Mouse (Mus musculus): ENCODE results near the gene Gpr62. TPM values are rescaled to one million over a fixed set of nuclear protein-coding genes. Genes with fewer than 3 reads are reported as not detected.

Gene Gpr62
- polyA plus RNA-seq, 1 experiment from 2014 or later, result 0.20 TPM

- DNase-seq (ENCODE audit: low spot score), result no peak
Observed at GRCm38 (mm10) chr9:106475046-106475445, 9.3 kb upstream of the Gpr62 start.

- DNase-seq (ENCODE audit: low spot score), result peak; percentile 60
Observed at GRCm38 (mm10) chr9:106474456-106474855, 8.7 kb upstream of the Gpr62 start.

GRCm38 (mm10) chr9:106473753-106474105 is 8.0 kb upstream of the Gpr62 start:
- DNase-seq (ENCODE audit: low spot score), result no peak

- no peak for DNase-seq (ENCODE audit: low spot score)
Observed at GRCm38 (mm10) chr9:106473081-106473752, 7.5 kb upstream of the Gpr62 start.

GRCm38 (mm10) chr9:106472321-106472720 is 6.6 kb upstream of the Gpr62 start:
- no peak for DNase-seq (ENCODE audit: low spot score)

- DNase-seq (ENCODE audit: low spot score), result no peak
Observed at GRCm38 (mm10) chr9:106471892-106472291, 6.2 kb upstream of the Gpr62 start.

GRCm38 (mm10) chr9:106470991-106471750 is 5.4 kb upstream of the Gpr62 start:
- no peak for DNase-seq (ENCODE audit: low spot score)

- DNase-seq (ENCODE audit: low spot score), result no peak
Observed at GRCm38 (mm10) chr9:106469776-106470175, 4.0 kb upstream of the Gpr62 start.

- no peak for DNase-seq (ENCODE audit: low spot score)
Observed at GRCm38 (mm10) chr9:106469317-106469716, 3.6 kb upstream of the Gpr62 start.

- no peak for DNase-seq (ENCODE audit: low spot score)
Observed at GRCm38 (mm10) chr9:106467746-106468145, 2.0 kb upstream of the Gpr62 start.

- no peak for DNase-seq (ENCODE audit: low spot score)
Observed at GRCm38 (mm10) chr9:106466721-106467120, 983 bp upstream of the Gpr62 start.

- peak; percentile 21 for DNase-seq (ENCODE audit: low spot score)
Observed at GRCm38 (mm10) chr9:106464751-106465541, 792 bp downstream of the Gpr62 start.

- no peak for DNase-seq (ENCODE audit: low spot score)
Observed at GRCm38 (mm10) chr9:106463122-106464063, 2.3 kb downstream of the Gpr62 start.

- no peak for DNase-seq (ENCODE audit: low spot score)
Observed at GRCm38 (mm10) chr9:106462430-106462800, 3.3 kb downstream of the Gpr62 start.

GRCm38 (mm10) chr9:106461641-106462429 is 3.9 kb downstream of the Gpr62 start:
- DNase-seq (ENCODE audit: low spot score), result no peak

GRCm38 (mm10) chr9:106461026-106461415 is 4.7 kb downstream of the Gpr62 start:
- no peak for DNase-seq (ENCODE audit: low spot score)

GRCm38 (mm10) chr9:106460401-106461025 is 5.2 kb downstream of the Gpr62 start:
- no peak for DNase-seq (ENCODE audit: low spot score)

GRCm38 (mm10) chr9:106459946-106460345 is 5.8 kb downstream of the Gpr62 start:
- DNase-seq (ENCODE audit: low spot score), result no peak

- DNase-seq (ENCODE audit: low spot score), result no peak
Observed at GRCm38 (mm10) chr9:106457920-106458319, 7.8 kb downstream of the Gpr62 start.

GRCm38 (mm10) chr9:106457163-106457559 is 8.6 kb downstream of the Gpr62 start:
- no peak for DNase-seq (ENCODE audit: low spot score)
